8 mouse cellular contexts compared by ENCODE assay signal in the genomic region with DNA sequence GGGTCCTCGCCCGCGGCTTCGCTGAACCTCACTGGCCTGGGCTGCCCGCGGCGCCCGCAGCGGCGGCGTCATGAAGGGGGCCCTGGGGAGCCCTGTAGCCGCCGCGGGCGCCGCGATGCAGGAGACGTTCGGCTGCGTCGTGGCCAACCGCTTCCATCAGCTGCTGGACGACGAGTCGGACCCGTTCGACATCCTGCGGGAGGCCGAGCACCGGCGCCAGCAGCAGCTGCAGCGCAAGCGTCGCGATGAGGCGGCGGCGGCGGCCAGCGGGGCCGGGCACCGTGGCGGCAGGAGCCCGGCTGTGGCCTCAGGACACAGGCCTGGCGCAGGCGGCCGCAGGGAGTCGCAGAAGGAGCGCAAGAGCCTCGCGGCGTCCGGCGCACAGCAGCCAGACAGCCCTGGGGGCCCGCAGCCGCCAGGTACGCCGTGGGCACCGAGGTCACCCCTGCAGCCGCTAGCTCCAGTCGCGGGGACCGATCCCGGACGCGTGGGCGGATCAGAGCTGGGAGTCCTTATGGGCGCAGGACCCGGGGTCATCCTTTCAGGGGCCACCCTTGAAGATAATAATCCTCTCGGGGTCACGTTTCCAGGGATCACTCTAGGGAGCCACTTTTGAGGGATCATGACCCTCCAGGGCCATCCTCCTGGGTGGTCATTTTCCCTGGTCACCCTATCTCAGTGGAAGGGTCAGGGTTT. TPM values are rescaled to one million over a fixed set of nuclear protein-coding genes. Genes with fewer than 3 reads are reported as not detected.
A peak's percentile ranks its signal among the peaks of the same experiment; 100 is the strongest.
DNase-seq lines count a peak whose midpoint lies in the region; ATAC-seq and TF ChIP-seq lines count a peak whose summit lies in the region.

No protein-coding gene starts in this region.

- no peaks in the 10 kb centered on the region for H3K27me3 ChIP-seq in lung, postnatal 0 days (replicated peaks; ENCODE audit: insufficient read depth, low read length)
- no peaks in the 10 kb centered on the region for H3K27me3 ChIP-seq in limb, embryonic 11.5 days (ENCODE audit: control insufficient read depth, insufficient read depth, low read length)
- H3K27me3 ChIP-seq in neural tube, embryonic 12.5 days (replicated peaks), result no peaks in the 10 kb centered on the region

- peak overlapping the region; percentile 85 for H3K27ac ChIP-seq in lung, postnatal 0 days (ENCODE audit: low read length)
- H3K27ac ChIP-seq in limb, embryonic 11.5 days (replicated peaks; ENCODE audit: low read depth, low read length), result peak overlapping the region; percentile 55
- H3K27ac ChIP-seq in neural tube, embryonic 12.5 days, result peak overlapping the region; percentile 51

- no peaks in the 10 kb centered on the region for H3K9me3 ChIP-seq in lung, postnatal 0 days (ENCODE audit: low read length)
- no peaks in the 10 kb centered on the region for H3K9me3 ChIP-seq in limb, embryonic 11.5 days (ENCODE audit: control insufficient read depth, low read length)
- H3K9me3 ChIP-seq in neural tube, embryonic 12.5 days, result peaks cover 6% of the 10 kb centered on the region

- intact Hi-C loops in gastrocnemius, postnatal 14 days (cut with DNase I; ENCODE audit: low total_unique reads), result no loop called here

- WGBS in lung, postnatal 0 days, result under 1% methylated on average over 57 of the region's 71 CpGs
- under 1% methylated on average over 68 of the region's 71 CpGs for WGBS in limb, embryonic 11.5 days
- WGBS in neural tube, embryonic 12.5 days, result under 1% methylated on average over 70 of the region's 71 CpGs

- peak; percentile 69 for ATAC-seq in lung, postnatal 0 days
- peak; percentile 67 for ATAC-seq in limb, embryonic 11.5 days (ENCODE audit: insufficient number of reproducible peaks, low FRiP score, low TSS enrichment, low read depth)
- ATAC-seq in neural tube, embryonic 12.5 days (ENCODE audit: low FRiP score, low read depth), result peak; percentile 74

- TF ChIP-seq CTCF in lung, postnatal 0 days (IDR thresholded peaks at IDR 0.05), result no peak

- peak overlapping the region; percentile 82 for H3K4me2 ChIP-seq in lung, postnatal 0 days (replicated peaks; ENCODE audit: low read depth, low read length)
- peak overlapping the region; percentile 97 for H3K4me2 ChIP-seq in limb, embryonic 11.5 days (ENCODE audit: low read depth, severe bottlenecking)
- H3K4me2 ChIP-seq in neural tube, embryonic 12.5 days (replicated peaks), result peak overlapping the region; percentile 98

- peak overlapping the region; percentile 60 for H3K9ac ChIP-seq in lung, postnatal 0 days (replicated peaks; ENCODE audit: low read depth)
- H3K9ac ChIP-seq in limb, embryonic 11.5 days (ENCODE audit: low read length), result peak overlapping the region; percentile 73
- peak overlapping the region; percentile 89 for H3K9ac ChIP-seq in neural tube, embryonic 12.5 days

- no peak for TF ChIP-seq EP300 in lung, postnatal 0 days (IDR thresholded peaks at IDR 0.05)

- no peaks in the 10 kb centered on the region for H3K36me3 ChIP-seq in lung, postnatal 0 days (ENCODE audit: insufficient read depth, low read length)
- H3K36me3 ChIP-seq in limb, embryonic 11.5 days (ENCODE audit: control insufficient read depth, insufficient read depth, low read length), result no peaks in the 10 kb centered on the region; the same call in 1 of the 2 replicates
- peaks cover 12% of the 10 kb centered on the region for H3K36me3 ChIP-seq in neural tube, embryonic 12.5 days

- H3K4me1 ChIP-seq in lung, postnatal 0 days (ENCODE audit: insufficient read depth, low read depth, low read length), result 0 out of 2 replicates have a peak, but pooled peaks cover 6% of the 10 kb centered on the region
- peaks cover 9% of the 10 kb centered on the region for H3K4me1 ChIP-seq in limb, embryonic 11.5 days (ENCODE audit: control insufficient read depth, insufficient read depth, low read length)
- peaks cover 13% of the 10 kb centered on the region for H3K4me1 ChIP-seq in neural tube, embryonic 12.5 days

- DNase-seq in adrenal gland, postnatal 25 days, result peak; percentile 45
- no peak for DNase-seq in adrenal gland, adult (ENCODE audit: inconsistent age in 2 of 2, low spot score in 1 of 2)
- no peak for DNase-seq in lung, postnatal 0 days (ENCODE audit: low spot score)
- no peak for DNase-seq in lung, postnatal 25 days (ENCODE audit: low spot score)
- peak; percentile 58 to 60 for DNase-seq in frontal cortex, postnatal 10 days (ENCODE audit: low spot score in 2 of 2)
- no peak for DNase-seq in limb, embryonic 11.5 days (ENCODE audit: low spot score)
- DNase-seq in gastrocnemius, postnatal 14 days, result no peak

- peak overlapping the region; percentile 68 for H3K4me3 ChIP-seq in lung, postnatal 0 days (ENCODE audit: low read depth, low read length)
- H3K4me3 ChIP-seq in limb, embryonic 11.5 days (ENCODE audit: low read depth, low read length), result peak overlapping the region; percentile 69
- H3K4me3 ChIP-seq in neural tube, embryonic 12.5 days, result peak overlapping the region; percentile 81

RNA-seq across cellular contexts. Expression of gene Habp4, which starts 0.4 kb away (rescaled TPM):
- total RNA-seq in adrenal gland, postnatal 25 days (2021), result 30.9 and 34.2 TPM in 2 replicates
- polyA plus RNA-seq in lung, postnatal 0 days (2015; fragmentation: Nextera tagmentation; extraction: Ambion mirVana), result 16.6 and 18.8 TPM in 2 replicates
- polyA plus RNA-seq in limb, embryonic 11.5 days (2014; fragmentation: Nextera tagmentation; extraction: Ambion mirVana), result 24.2 and 24.4 TPM in 2 replicates
- 41.0 and 45.2 TPM in 2 replicates for polyA plus RNA-seq in neural tube, embryonic 12.5 days (2016; fragmentation: Nextera tagmentation; extraction: Ambion mirVana)
- total RNA-seq in gastrocnemius, postnatal 14 days (2021), result 10 to 100 TPM; 19.6 to 24.4 TPM

RNA-seq across cellular contexts. Expression of gene Zfp367, which starts 9.1 kb away (rescaled TPM):
- 33.6 and 39.7 TPM in 2 replicates for total RNA-seq in adrenal gland, postnatal 25 days (2021)
- polyA plus RNA-seq in lung, postnatal 0 days (2015; fragmentation: Nextera tagmentation; extraction: Ambion mirVana), result 7.6 and 8.4 TPM in 2 replicates
- 15.1 and 15.3 TPM in 2 replicates for polyA plus RNA-seq in limb, embryonic 11.5 days (2014; fragmentation: Nextera tagmentation; extraction: Ambion mirVana)
- polyA plus RNA-seq in neural tube, embryonic 12.5 days (2016; fragmentation: Nextera tagmentation; extraction: Ambion mirVana), result 10.7 and 11.4 TPM in 2 replicates
- 10 to 100 TPM; 10.9 to 12.9 TPM for total RNA-seq in gastrocnemius, postnatal 14 days (2021)

RNA-seq across cellular contexts. Expression of gene Slc35d2, which starts 32.9 kb away (rescaled TPM):
- total RNA-seq in adrenal gland, postnatal 25 days (2021), result 7.5 and 9.0 TPM in 2 replicates
- polyA plus RNA-seq in lung, postnatal 0 days (2015; fragmentation: Nextera tagmentation; extraction: Ambion mirVana), result 8.0 and 9.0 TPM in 2 replicates
- polyA plus RNA-seq in limb, embryonic 11.5 days (2014; fragmentation: Nextera tagmentation; extraction: Ambion mirVana), result 3.3 and 4.5 TPM in 2 replicates
- 4.0 and 4.2 TPM in 2 replicates for polyA plus RNA-seq in neural tube, embryonic 12.5 days (2016; fragmentation: Nextera tagmentation; extraction: Ambion mirVana)
- total RNA-seq in gastrocnemius, postnatal 14 days (2021), result 1 to 10 TPM; 1.5 to 1.6 TPM

Comparison
In these comparisons a context has a peak if more than half of its experiments do, and no peak if none do; other contexts are left out.
1. DNase-seq: peak in adrenal gland, postnatal 25 days (single experiment) and frontal cortex, postnatal 10 days (2 of 2); none in adrenal gland, adult (0 of 2), lung, postnatal 0 days (single experiment), lung, postnatal 25 days (single experiment), limb, embryonic 11.5 days (single experiment) and gastrocnemius, postnatal 14 days (single experiment).
2. Peak in every context shown above with its lines, with median percentiles within 50 percentile points of each other: ATAC-seq, H3K27ac ChIP-seq, H3K4me2 ChIP-seq, H3K4me3 ChIP-seq and H3K9ac ChIP-seq.